Mouse (Mus musculus): ENCODE measurements around the gene Ugt2b35.
"Not testable (repeated sequence)": the region's sequence is repeated elsewhere in the genome, so short reads cannot be mapped to it uniquely, and the experiment has no call there.

The Ugt2b35 gene

DNA sequence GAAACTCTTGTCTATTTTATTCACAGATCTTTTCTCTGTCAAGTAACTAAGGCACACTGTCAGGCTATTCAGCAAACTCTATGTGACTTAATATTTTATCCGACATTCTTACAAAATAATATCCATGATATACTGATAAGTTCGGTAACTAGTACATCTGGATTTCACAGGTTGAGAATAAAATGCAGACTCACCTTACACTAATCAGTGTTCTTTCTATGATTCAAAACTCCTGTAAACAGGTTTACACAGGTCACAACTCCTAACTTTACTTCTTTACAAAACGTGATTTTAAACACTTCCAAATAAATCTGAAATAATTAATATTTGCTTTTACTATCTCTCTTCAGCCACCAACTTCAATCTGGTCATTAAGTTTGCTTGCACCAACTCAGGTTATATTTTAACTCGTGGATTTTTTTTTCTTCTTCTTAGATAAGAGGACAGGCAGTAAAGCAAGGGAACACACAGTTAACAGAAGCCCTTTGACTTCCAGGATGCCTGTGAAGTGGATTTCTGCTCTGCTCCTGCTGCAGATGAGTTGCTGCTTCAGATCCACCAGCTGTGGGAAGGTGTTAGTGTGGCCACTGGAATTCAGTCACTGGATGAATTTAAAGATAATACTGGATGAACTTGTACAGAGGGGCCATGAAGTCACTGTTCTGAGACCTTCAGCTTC, at the start of gene Ugt2b35:
TSS of gene Ugt2b35 (plus strand) at position 466 of the 679 bp plus-strand sequence.
- DNase-seq: no peak

DNA sequence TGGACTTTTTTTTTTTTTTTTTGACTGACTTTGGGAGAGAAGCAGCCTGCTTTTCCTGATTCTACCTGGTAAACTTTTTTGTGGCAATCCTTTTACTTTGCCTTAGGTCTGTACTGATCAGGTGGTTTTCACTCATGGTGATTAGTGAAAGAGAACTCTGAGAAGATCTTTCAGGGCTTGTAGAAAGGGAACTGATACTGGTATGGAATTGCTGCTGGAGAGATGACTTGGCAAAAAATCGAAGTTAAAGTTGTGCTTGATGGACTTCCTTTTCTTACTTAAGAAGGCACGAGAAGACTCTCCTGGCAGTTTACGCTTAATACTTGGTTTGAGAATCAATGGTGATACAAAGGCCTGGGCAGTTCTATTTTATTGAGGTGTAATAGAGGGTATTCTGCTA, 40.2 kb upstream of the Ugt2b35 start:
- no peak for DNase-seq

DNA sequence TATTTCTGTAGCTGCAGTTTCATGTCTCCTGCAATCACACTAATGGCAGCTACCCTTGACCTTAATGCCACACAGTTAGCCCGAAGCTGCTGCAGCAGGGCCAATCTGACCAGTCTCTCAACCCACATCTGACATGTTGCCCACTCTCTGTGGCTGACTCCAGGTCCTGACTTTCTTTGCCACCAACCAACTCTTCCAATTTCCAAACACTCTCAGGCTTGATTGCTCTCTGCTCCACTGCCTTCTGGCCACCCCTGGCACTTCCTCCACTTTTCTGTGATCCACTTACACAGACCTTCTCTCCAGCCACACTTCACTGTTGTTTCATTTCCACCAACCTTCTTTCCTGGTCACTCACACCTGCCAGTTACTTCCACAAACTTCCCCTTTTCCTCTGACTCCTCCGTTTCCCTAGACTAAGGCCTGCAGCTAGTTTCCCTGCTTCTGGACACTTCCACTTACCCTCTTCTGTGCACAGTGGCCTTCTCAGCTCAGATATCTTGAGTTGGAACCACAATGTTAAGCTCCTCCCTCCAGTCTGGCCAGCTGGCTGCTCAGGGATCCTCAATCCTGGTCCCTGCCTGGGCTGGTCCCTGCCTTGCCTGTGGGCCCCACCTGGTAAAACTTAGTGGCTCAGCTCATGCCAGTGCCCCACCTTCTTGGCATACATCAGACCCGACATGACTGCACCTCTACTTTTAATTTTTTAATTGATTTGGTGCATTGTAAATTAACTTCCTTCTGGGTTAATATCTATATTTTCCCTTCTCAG, 38.9 kb upstream of the Ugt2b35 start:
- DNase-seq: no peak

DNA sequence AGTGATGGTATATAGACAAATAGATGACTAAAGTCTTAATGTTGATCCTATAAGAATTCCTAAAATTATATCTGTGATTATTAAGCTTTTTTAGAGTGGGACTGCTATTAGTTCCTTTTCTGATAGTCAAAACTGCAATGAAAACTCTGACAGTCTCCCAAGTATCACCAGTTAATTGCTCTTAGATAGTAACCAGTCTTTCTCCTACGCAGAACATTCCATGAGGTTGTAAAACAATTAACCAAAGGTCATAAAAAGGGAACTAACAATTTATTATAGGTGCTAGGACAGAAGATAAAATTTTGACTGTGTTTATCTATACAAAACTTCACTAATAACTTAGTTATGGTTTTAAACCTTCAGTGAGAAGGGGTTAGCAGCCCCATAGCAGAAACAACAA, 37.8 kb upstream of the Ugt2b35 start:
- DNase-seq: not testable (repeated sequence)

DNA sequence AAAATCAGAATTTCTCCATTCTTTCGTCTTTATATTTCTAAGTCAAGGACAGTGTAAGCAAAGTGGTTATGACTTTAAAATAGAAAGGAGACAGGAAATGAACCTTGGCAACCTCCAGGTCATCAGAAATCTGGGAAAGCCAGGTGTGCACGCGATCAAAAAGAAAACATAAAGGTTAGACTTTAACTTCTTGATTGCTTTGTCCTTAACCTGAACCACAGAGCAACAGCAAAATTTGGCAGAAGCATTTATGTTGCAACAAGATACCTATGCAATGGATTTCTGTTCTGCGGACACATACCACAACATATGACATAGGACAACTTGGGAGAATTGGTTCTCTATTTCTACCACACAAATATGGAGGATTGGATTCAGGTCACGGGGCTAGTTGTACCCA, 33.4 kb upstream of the Ugt2b35 start:
- DNase-seq: not testable (repeated sequence)

DNA sequence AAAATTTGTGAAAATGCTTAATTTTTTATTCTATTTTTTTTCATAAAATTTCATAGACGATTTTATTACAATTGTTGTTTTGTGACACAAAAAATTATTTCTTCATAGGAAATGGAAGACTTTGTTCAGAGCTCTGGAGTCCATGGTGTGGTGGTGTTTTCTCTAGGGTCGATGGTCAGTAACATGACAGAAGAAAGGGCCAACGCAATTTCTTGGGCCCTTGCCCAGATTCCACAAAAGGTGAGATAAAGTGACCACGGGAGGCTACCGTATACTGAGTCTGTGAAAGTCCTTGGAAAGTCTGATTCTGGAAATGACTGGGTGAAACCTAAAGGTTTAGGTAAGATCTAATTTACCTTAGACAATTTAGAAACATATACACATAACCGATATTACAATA, 4.1 kb downstream of the Ugt2b35 start:
- DNase-seq: no peak

DNA sequence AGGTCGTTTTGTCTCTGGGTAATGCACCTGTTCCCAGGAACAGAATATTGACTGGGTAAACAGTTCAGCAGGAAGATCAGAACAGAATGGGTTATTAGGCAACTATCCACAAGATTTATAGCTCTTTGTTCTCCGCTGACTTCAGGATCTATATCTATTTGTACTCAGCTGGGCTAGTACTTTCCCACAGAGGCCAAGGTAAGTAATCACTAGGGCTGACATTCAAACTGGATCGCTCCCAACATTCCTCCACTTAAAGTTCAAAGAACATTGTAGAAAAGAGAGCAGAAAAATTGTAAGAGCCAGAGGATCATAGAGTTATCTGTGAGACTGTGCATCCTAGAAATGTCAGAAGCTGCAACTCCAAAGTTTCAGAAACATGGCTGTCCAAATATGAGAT, 14.8 kb downstream of the Ugt2b35 start:
- no peak for DNase-seq

DNA sequence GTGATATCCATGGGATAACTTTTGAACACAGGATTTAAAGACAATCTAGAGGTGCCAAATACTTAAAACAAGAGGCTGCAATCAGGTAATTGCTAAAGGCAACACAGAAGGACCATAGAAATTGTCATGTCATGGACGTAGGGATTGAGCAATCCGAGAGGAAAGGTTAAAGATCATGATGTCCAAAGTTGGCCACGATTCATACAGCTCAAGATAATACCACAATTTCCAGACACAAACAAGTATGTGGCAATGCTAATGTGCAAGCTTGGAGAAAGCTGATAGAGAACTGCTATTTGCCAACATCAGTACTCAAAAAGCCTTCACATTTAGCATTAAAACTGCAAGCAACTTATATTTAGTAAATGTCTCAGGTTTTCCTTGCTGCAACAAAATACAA, 26.7 kb downstream of the Ugt2b35 start:
- no peak for DNase-seq

DNA sequence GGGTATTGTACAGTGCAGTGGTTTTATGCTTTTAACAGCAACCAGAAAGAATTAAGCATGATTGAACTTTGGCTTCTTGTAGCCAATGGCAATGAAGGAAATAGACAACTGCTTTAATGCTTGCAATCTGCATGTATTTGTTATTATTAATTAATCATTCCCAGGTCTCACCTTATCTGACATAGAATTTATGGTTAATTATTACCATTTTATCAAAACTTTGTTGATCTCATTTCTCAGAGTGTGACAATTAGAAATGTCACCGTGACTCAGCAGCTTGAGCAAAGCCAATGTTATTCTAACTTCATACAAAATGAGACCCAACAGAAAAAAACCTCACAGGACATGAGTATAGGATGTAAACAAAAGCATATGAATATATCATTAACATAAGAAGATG, 30.0 kb downstream of the Ugt2b35 start:
- no peak for DNase-seq
